Mouse (Mus musculus) Patski (cell line): ENCODE results near the gene Nek9. TPM values are rescaled to one million over a fixed set of nuclear protein-coding genes. Genes with fewer than 3 reads are reported as not detected.
A peak's percentile ranks its signal among the peaks of the same experiment; 100 is the strongest.

Experiments used
- ATAC-seq: fragments of 100-300 bp; one replicate; pipeline ENCODE4 v1.8.0; 2021
- CTCF ChIA-PET: fragments of 350-600 bp; sonication (Branson Sonifier 250); formaldehyde crosslinking; loops from one replicate; lab custom pipeline; 2022; ENCODE audit warnings: inconsistent platforms; lab: Charles Lee
- POLR2A ChIA-PET: fragments of 350-600 bp; sonication (Branson Sonifier 250); formaldehyde crosslinking; loops from one replicate; lab custom pipeline; 2022; ENCODE audit warnings: antibody characterized with exemption, inconsistent platforms; lab: Charles Lee
- DNase-seq: peaks from one replicate; pipeline ENCODE4 v3.0.0-alpha.2; 2011; ENCODE audit warnings: low read depth, low spot score
- H3K27me3 ChIP-seq: fragments of 371-371 bp; one replicate; pipeline ENCODE4 v1.5.1; 2021
- CTCF ChIP-seq: fragments of 100-300 bp; IDR thresholded peaks from one replicate; pipeline ENCODE4 v1.5.1; 2021
- in situ Hi-C: fragments of 300-500 bp; cut with MboI; formaldehyde crosslinking; loops from 3 replicates; pipeline ENCODE4 v1.11.1; 2018; ENCODE audit warnings: low pct_unique_long_range_greater_than_20kb, mixed read lengths
- polyA plus RNA-seq: library from polyadenylated mRNA; unstranded; gene quantifications from one replicate; pipeline ENCODE4 v1.2.3, GENCODE M21; 2021

The Nek9 gene
- polyA plus RNA-seq, 1 experiment from 2014 or later, result 82.4 TPM

GRCm38 (mm10) chr12:85337567-85338311 is 1.4 kb downstream of the Nek9 start:
- no peaks in the 10 kb centered on the region for H3K27me3 ChIP-seq
- ChIA-PET CTCF (interaction anchor here (1.0 to 1.1 kb wide), 2 partner anchors 9 to 29 kb away, joined by 3 to 4 read pairs; no protein-coding TSS in a partner anchor), POLR2A (interaction anchor here (0.6 to 0.8 kb wide), 8 partner anchors 8 to 247 kb away, joined by 3 to 10 read pairs (median 6); no protein-coding TSS in a partner anchor)
- ATAC-seq, result peak; percentile 49
- DNase-seq, result no peak
- in situ Hi-C loops, result loop anchor here (25.0 kb wide), 1 partner anchor 750 kb away; the partner anchor contains the start of genes Ift43 and Tgfb3
- no peak for TF ChIP-seq CTCF

- no peak for TF ChIP-seq CTCF
- H3K27me3 ChIP-seq, result no peaks in the 10 kb centered on the region
- POLR2A ChIA-PET, result interaction anchor here (0.6 kb wide), 1 partner anchor 8 kb away, joined by 8 read pairs; no protein-coding TSS in a partner anchor
- in situ Hi-C loops, result loop anchor here (25.0 kb wide), 1 partner anchor 757 kb away; the partner anchor contains the start of genes Ift43 and Tgfb3
- DNase-seq (no peak), ATAC-seq (peak; percentile 57)
- CTCF ChIA-PET, result interaction anchor here (1.0 to 1.4 kb wide), 2 partner anchors 157 to 188 kb away, joined by 3 to 4 read pairs; no protein-coding TSS in a partner anchor
Measured at GRCm38 (mm10) chr12:85330153-85330552, 9.0 kb downstream of the Nek9 start.

GRCm38 (mm10) chr12:85308651-85309050 is 30.5 kb downstream of the Nek9 start:
- no peak for TF ChIP-seq CTCF
- no peak for ATAC-seq
- H3K27me3 ChIP-seq, result no peaks in the 10 kb centered on the region
- ChIA-PET CTCF (interaction anchor here (0.5 kb wide), 1 partner anchor 29 kb away, joined by 3 read pairs; no protein-coding TSS in a partner anchor), POLR2A (interaction anchor here (1.3 kb wide), 1 partner anchor 11 kb away, joined by 3 read pairs; no protein-coding TSS in a partner anchor)
- in situ Hi-C loops, result no loop called here
- no peak for DNase-seq

- DNase-seq, result no peak
- ChIA-PET POLR2A (no interaction called here), CTCF (interaction anchor here (0.6 to 2.7 kb wide), 21 partner anchors 11 to 213 kb away, joined by 3 to 25 read pairs (median 5); partner anchors contain the start of genes Acyp1, Eif2b2 and Zc2hc1c)
- no peak for ATAC-seq
- in situ Hi-C loops, result no loop called here
- TF ChIP-seq CTCF, result peak; percentile 96
- no peaks in the 10 kb centered on the region for H3K27me3 ChIP-seq
Measured at GRCm38 (mm10) chr12:85305247-85305892, 33.8 kb downstream of the Nek9 start.

GRCm38 (mm10) chr12:85304725-85305124 is 34.4 kb downstream of the Nek9 start:
- DNase-seq (no peak), ATAC-seq (no peak)
- no peaks in the 10 kb centered on the region for H3K27me3 ChIP-seq
- in situ Hi-C loops, result no loop called here
- no peak for TF ChIP-seq CTCF
- ChIA-PET POLR2A (no interaction called here), CTCF (interaction anchor here (0.6 to 2.7 kb wide), 16 partner anchors 12 to 210 kb away, joined by 3 to 25 read pairs (median 6); partner anchors contain the start of genes Acyp1, Eif2b2 and Zc2hc1c)

GRCm38 (mm10) chr12:85303256-85303655 is 35.9 kb downstream of the Nek9 start:
- no peak for TF ChIP-seq CTCF
- POLR2A ChIA-PET, result no interaction called here
- no peaks in the 10 kb centered on the region for H3K27me3 ChIP-seq
- DNase-seq, result no peak
- CTCF ChIA-PET, result interaction anchor here (1.4 kb wide), 1 partner anchor 211 kb away, joined by 4 read pairs; no protein-coding TSS in a partner anchor
- in situ Hi-C loops, result no loop called here
- ATAC-seq, result no peak

- TF ChIP-seq CTCF, result no peak
- in situ Hi-C loops, result no loop called here
- CTCF ChIA-PET, result no interaction called here
- ATAC-seq, result no peak
- POLR2A ChIA-PET, result no interaction called here
- H3K27me3 ChIP-seq, result no peaks in the 10 kb centered on the region
- DNase-seq, result no peak
Measured at GRCm38 (mm10) chr12:85298835-85299180, 40.4 kb downstream of the Nek9 start.

- DNase-seq, result no peak
- H3K27me3 ChIP-seq, result no peaks in the 10 kb centered on the region
- CTCF ChIA-PET, result no interaction called here
- in situ Hi-C loops, result no loop called here
- no peak for ATAC-seq
- POLR2A ChIA-PET, result interaction anchor here (0.9 kb wide), 1 partner anchor 79 kb away, joined by 4 read pairs; the partner anchor contains the start of gene Eif2b2
- TF ChIP-seq CTCF, result no peak
Measured at GRCm38 (mm10) chr12:85298127-85298834, 40.9 kb downstream of the Nek9 start.

GRCm38 (mm10) chr12:85297345-85297997 is 41.7 kb downstream of the Nek9 start:
- no peak for DNase-seq

More at GRCm38 (mm10) chr12:85297345-85297997, 41.7 kb downstream of the Nek9 start:
- ChIA-PET POLR2A (interaction anchor here (0.9 kb wide), 1 partner anchor 78 kb away, joined by 4 read pairs; the partner anchor contains the start of gene Eif2b2), CTCF (interaction anchor here (1.2 kb wide), 1 partner anchor 205 kb away, joined by 3 read pairs; no protein-coding TSS in a partner anchor)
- in situ Hi-C loops, result no loop called here
- no peaks in the 10 kb centered on the region for H3K27me3 ChIP-seq
- ATAC-seq, result no peak
- no peak for TF ChIP-seq CTCF
